Mouse (Mus musculus): ENCODE measurements around the gene Mgat1.

GRCm38 (mm10) chr11:49203129-49203768 is 40.7 kb upstream of the Mgat1 start, which contains the start of gene Zfp62:
- TF ChIP-seq POLR2A (IDR thresholded peaks at IDR 0.05; ENCODE audit: low read depth, low read length) (peak; percentile 59), CTCF (IDR thresholded peaks at IDR 0.05; ENCODE audit: extremely low read depth, insufficient read length, insufficient replicate concordance, low read depth, low read length) (no peak)

All from small intestine, adult 2 months (tissue).